Mouse (Mus musculus) urinary bladder, postnatal 25 days (tissue): ENCODE data around the gene Ccdc182.

ENCODE experiments used
- DNase-seq: peaks from one replicate; pipeline ENCODE4 v3.0.0; 2022; ENCODE audit warnings: low spot score

Gene Ccdc182

GRCm38 (mm10) chr11:88281428-88282119, 12.3 kb upstream of the Ccdc182 start:
- DNase-seq, result no peak

- no peak for DNase-seq
Measured at GRCm38 (mm10) chr11:88282516-88282915, 11.3 kb upstream of the Ccdc182 start.

GRCm38 (mm10) chr11:88286019-88286418, 7.8 kb upstream of the Ccdc182 start:
- DNase-seq, result no peak

GRCm38 (mm10) chr11:88288400-88288799, 5.5 kb upstream of the Ccdc182 start:
- DNase-seq, result no peak

- no peak for DNase-seq
Measured at GRCm38 (mm10) chr11:88288805-88289340, 5.0 kb upstream of the Ccdc182 start.

GRCm38 (mm10) chr11:88291245-88291644, 2.6 kb upstream of the Ccdc182 start:
- no peak for DNase-seq

GRCm38 (mm10) chr11:88291688-88292087, 2.2 kb upstream of the Ccdc182 start:
- DNase-seq, result no peak

- DNase-seq, result no peak
Measured at GRCm38 (mm10) chr11:88294394-88294710, 494 bp downstream of the Ccdc182 start.

GRCm38 (mm10) chr11:88295298-88295697, 1.4 kb downstream of the Ccdc182 start:
- DNase-seq, result no peak

GRCm38 (mm10) chr11:88297526-88297925, 3.7 kb downstream of the Ccdc182 start:
- DNase-seq, result no peak

- no peak for DNase-seq
Measured at GRCm38 (mm10) chr11:88299345-88299744, 5.5 kb downstream of the Ccdc182 start.

GRCm38 (mm10) chr11:88301619-88302018, 7.8 kb downstream of the Ccdc182 start:
- no peak for DNase-seq

GRCm38 (mm10) chr11:88305759-88306158, 11.9 kb downstream of the Ccdc182 start:
- DNase-seq, result no peak

GRCm38 (mm10) chr11:88307616-88308543, 14.0 kb downstream of the Ccdc182 start:
- no peak for DNase-seq

GRCm38 (mm10) chr11:88309059-88309700, 15.3 kb downstream of the Ccdc182 start:
- no peak for DNase-seq

GRCm38 (mm10) chr11:88310773-88311172, 16.9 kb downstream of the Ccdc182 start:
- DNase-seq, result no peak

GRCm38 (mm10) chr11:88311606-88312005, 17.7 kb downstream of the Ccdc182 start:
- no peak for DNase-seq

- no peak for DNase-seq
Measured at GRCm38 (mm10) chr11:88313512-88313911, 19.7 kb downstream of the Ccdc182 start.

GRCm38 (mm10) chr11:88314471-88314870, 20.6 kb downstream of the Ccdc182 start:
- no peak for DNase-seq

- no peak for DNase-seq
Measured at GRCm38 (mm10) chr11:88315393-88315792, 21.5 kb downstream of the Ccdc182 start.

GRCm38 (mm10) chr11:88318850-88319249, 25.0 kb downstream of the Ccdc182 start:
- DNase-seq, result no peak

- DNase-seq, result no peak
Measured at GRCm38 (mm10) chr11:88327016-88327415, 33.2 kb downstream of the Ccdc182 start.
